Mouse (Mus musculus) erythroblast, embryonic 14.5 days (primary cell): ENCODE data around the gene Edn2.

Source experiments
- GATA1 ChIP-seq: IDR thresholded peaks from 2 replicates; pipeline ENCODE4 v1.6.1; 2012; ENCODE audit warnings: low read length, inconsistent platforms, mixed read lengths
- TAL1 ChIP-seq: IDR thresholded peaks from 3 replicates; pipeline ENCODE4 v1.6.1; 2012; ENCODE audit warnings: low read length, inconsistent platforms, mixed read lengths

DNA sequence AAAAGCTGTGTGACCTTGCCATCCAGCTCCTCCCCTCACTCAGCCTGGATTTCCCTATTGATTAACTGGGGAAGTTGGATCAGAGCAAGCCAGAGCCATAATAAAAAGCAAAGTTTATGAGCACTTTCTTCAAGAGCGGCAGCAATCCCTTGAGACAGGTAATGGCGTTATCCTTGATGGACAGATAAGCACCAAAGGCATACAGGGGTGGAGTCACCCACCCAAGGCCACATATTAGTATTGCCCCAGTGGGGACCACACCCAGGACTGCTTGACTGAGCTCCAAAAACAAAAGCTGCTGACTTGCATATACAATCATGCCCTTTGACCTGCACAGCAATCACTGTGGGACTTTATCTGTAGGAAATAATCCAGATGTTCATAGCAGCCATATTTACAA, 31.0 kb downstream of the Edn2 start:
- TF ChIP-seq GATA1 = no peak
- no peak for TF ChIP-seq TAL1
